Mouse (Mus musculus) liver, adult 2 months (tissue): ENCODE data around the gene Fgf18.

ENCODE experiments used
- CTCF ChIP-seq: fragments of 200-500 bp; IDR thresholded peaks from 2 replicates; pipeline ENCODE4 v1.5.1; 2011; ENCODE audit warnings: low read depth, low read length, control low read depth
- POLR2A ChIP-seq: fragments of 200-500 bp; IDR thresholded peaks from 2 replicates; pipeline ENCODE4 v1.6.1; 2011; ENCODE audit warnings: low read length, control low read depth; ENCODE audit not compliant: insufficient read depth; ENCODE audit errors: extremely low read depth

DNA sequence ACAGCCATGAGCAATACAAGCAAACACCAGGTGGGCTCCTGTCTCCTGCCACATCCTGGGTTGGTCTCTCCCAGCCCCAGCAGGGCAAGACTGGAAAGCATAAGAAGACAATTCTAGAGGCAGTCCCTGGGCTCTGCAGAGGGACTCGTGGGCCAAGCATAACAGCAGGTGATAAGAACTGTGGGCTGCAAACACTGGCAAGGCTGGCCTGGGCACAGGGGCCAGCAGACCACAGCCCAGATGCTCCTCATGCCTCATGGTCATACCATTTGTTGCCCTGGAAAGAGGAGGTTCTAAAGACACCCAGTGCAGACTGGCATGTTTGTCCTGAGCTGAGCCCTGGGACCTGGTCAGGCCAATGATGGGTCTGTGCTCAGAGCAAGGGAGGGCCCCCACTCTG is 59.0 kb downstream of the Fgf18 start:
- TF ChIP-seq CTCF: no peak
- TF ChIP-seq POLR2A: no peak
